Mouse (Mus musculus) frontal cortex, postnatal 14 days (tissue): ENCODE data around the gene D930048N14Rik.
"Not testable (repeated sequence)": the region's sequence is repeated elsewhere in the genome, so short reads cannot be mapped to it uniquely, and the experiment has no call there.

Experiments used
- DNase-seq, 2 experiments: peaks; one replicate each; pipeline ENCODE4 v3.0.0; 2022; ENCODE audit warnings: low spot score in 2 of 2

D930048N14Rik gene

DNA sequence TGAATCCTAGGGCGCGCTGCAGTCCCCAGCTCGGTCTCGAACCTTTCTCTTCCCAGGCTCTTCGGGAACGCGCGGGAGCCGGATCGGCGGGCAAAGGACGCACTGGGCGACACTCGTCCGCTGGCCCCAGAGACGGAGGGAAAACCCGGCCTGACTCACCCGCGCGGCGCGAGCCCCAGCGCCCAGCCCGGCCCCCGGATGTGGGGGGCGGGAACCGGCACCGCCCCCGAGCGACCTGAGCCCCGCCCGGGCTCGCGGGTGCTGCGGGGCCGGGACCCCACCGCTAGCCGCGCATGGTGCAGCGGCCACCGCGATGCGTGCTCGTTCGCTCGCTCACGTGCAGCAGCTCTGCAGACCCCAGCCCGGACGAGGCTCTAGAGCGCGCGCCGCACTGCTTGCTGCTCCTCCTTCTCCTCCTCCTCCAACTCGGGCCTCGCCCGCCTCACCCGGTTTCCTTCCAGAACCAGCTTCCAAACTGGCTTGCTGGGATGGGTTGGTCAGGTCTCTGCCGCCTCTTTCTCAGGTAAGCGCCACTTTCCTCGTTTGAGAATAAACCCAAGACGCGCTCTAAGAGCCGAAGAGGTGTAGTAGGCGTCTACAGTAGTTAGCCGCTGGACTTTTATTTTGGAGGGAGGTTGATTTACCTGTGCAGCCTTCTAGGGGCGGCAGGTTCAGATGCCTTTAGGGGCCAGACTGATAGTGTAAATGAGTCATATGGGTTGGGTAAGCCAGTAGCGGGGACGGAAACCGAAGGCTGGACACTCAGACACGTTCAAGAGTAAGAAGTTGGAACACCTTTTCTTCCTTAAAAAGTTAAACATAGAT lies at the start of gene D930048N14Rik, which contains the start of gene N4bp3:
Gene D930048N14Rik, plus strand, starts transcription at position 264 of the 825 bp plus-strand sequence.
Gene N4bp3, minus strand, starts transcription at position 152 of the 825 bp plus-strand sequence.
- DNase-seq, result no peak

DNA sequence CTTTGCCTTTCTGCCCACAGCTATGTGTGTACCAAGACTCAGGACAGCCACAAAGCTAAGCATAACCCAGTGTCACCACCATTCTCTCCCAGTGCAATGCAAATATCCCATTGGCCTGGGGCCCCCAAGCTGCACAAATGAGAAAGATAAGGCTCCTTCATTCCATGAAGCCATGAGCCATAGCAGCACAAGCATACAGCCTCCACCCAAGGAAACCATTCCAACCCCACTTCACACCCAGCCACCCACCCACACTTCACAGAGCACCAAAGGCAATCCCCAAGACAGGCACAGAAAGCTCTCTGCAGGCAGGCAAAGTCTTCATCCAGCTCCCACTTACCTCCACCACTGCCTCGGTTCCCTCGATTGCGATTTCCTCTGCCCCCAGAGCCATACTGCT lies 48.5 kb upstream of the D930048N14Rik start:
- no peak for DNase-seq

DNA sequence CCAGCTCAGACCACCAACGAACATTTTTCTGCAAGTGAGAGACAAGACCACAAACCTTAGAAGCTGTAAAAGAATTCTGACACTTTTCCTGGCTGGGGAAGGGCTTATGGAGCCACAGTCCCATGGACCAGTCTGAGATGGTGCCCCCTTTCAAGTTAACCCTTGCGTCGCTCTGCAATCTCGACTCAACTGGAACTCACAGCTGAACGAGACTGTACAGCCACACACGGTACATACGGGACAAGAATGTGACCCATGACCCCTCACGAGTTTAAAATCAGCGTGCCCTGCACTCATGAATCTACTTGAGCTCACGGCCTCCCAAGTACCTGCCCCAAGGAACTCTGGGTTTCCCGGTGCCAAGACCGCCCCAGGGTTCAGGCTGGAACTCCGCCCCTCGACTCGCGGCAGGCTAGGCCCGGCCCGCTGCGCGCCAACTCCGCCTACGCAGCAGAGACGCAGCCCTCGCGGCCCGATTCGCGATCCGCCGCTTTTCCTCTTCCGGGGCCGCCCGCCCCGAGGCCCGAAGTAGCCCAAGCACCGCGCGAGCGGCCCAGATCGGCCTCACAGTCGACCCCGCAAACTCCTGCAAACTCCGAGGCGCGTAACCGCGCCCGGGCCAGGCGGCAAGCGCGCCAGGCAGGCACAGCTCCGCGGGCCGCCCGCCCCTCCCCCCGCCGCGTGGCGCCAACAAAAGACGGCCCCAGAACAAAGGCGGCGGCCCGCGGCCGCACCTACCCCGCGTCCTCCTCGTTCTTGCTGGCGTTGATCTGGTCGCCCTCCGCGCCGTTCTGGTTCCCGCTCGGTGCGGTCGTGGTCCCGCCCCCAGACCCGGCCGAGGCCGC lies 44.9 kb upstream of the D930048N14Rik start:
- peak; percentile 66 to 67 for DNase-seq

DNA sequence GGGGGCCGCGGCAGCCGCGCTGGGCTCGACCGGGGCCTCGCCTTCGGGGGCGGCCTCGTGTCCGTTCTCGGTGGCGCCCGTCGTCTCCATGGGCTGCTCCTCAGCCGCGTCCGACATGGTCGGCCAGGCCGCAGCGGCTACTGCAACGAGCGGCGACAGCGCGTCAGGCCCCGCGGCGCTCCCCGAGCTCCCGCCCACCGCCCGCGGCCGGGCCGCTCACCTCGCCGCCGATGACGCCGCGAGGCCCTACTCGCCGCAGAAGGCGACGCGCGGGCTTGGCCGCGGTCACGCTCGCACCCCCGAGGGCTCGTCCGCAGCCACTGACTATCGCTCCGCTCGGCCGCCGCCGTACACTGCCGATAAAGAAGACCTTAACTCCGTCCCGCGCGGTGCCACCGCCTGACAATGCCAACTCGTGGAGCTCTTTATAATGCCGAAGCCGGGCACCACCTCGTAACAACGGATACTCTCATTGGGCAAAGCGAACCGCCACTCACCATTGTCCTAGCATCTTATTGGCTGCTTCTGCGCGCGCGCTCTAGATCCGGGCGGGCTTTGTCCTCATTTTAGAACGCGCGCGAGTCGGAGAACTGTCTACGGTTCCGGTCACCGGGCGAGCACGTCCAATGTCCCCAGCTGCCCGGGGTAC lies 44.2 kb upstream of the D930048N14Rik start, which contains the start of gene Hnrnpab:
Gene Hnrnpab, minus strand, starts transcription at position 401 of the 649 bp plus-strand sequence.
- peak; percentile 97 to 98 for DNase-seq

DNA sequence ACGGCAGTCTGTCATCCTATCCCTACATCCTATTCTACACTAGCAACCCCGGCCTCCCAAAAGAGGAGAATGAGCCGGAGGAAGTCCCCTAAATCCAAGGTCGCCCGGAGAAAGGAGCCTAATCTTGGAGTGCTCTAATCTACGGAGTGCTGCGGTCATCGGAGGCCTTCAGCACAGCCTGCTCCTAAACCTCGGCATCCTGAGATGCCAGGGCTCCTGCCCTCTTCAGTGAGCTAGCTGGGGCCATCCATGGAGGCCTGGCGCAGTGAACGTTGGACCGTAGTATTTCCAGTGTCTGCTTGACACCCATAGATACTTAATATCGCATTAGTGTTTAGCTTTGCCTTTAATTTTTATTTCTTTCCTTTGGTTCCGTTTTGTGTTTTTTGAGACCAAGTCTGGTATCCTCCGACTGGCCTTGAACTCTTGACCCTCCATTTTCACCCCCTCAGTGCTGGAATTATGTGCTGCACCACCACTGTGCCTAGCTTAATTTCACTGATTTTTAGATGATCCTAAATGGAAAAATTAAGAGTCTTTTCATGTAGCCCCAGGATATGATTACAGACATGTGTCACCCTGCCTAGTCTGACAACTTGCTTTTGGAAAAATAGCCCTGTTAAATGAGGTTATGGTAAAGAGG lies 43.5 kb upstream of the D930048N14Rik start:
- DNase-seq, result no peak

DNA sequence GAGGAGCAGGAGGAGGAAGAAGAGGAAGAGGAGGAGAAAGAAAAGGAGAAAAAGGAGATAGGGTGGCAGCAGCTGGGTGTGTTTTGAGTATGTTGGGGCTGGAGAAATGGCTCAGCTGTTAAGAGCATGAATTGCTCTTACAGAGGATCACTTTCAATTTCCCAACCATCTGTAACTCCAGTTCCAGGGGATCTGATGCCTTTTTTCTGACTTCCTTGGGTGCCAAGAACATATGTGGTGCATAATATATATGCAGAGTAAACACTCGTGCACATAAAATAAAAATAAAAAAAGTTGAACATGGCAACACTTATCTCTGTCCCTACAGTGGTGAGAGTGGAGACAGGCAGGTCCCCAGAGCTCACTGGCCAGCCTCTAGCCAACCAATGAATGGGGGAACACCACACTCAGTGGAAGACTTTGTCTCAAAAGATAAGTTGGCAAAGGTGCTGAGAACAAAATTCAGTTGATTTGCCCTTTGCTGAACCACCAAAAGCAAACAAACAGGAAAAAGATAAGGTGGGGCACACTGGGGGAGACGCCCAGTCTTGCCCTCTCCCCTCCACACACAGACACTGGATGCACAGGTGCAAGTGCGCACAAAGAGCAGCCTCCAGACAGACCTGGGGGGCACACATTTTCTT lies 41.4 kb upstream of the D930048N14Rik start:
- no peak for DNase-seq

DNA sequence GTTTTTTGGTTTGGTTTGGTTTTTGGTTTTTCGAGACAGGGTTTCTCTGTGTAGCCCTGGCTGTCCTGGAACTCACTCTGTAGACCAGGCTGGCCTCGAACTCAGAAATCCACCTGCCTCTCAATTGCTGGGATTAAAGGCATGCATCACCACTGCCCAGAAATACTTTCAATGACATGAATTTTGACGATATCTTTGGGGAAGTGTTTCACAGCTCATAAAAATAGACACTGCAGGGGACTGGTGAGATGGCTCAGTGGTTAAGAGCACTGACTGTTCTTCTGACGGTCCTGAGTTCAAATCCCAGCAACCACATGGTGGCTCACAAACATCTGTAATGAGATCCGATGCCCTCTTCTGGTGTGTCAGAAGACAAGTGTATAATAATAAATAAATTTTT lies 40.8 kb upstream of the D930048N14Rik start:
- DNase-seq, result not testable (repeated sequence)

DNA sequence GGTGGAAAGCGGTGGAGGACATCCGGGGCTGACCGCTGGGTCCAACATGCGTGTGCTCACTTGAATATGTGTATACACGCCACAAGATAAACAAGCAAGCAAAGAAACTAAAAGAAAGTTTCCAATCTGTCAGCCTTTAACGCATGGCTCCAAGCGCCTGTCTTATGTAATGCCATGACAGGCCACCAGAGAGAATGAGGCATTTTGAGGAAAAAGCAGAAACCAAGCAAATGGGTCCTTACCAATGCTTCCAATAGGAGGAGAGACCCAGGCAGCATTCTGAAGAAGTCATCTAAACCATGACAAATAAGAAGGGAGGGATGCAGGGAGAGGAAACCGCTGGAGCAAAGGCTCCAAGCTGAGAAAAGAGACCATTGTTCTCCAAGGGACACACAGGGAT lies 36.5 kb upstream of the D930048N14Rik start:
- DNase-seq, result no peak

DNA sequence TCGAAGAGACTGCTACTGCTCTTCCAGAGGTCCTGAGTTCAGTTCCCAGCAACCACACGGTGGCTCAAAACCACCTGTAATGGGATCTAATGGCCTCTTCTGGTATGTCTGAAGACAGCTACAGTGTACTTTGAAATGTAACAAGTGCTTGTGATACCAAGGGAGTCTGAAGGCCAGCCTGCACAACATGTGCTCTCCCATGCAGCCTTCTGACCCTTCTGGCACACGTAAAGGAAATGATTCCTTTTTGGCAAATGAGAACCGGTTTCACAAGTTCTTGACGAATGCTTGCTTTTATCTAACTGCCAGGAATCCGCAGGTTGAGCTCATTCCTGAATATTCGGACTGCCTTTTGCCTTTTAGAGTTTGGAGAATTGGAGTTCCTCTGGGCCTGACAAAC lies 35.6 kb upstream of the D930048N14Rik start:
- no peak for DNase-seq

DNA sequence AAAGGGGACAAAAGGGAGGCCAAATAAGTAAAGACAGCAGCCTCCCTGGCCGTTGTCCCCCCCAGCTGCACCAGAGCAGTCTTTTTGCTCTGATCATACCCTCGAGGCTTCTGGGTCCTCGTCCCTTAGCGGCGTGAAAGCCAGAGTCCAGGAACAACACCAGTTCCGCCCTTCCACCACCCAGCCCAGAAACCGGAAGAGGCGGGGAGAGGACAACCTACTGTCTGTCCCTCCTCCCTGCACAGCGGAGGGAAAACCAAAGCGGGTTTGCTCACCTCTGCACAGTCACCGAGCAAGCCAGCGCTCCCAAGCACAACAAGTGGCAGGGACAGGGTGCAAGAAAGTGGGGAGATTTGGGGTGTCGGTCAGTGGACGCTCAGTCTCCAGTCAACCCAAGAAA lies 35.2 kb upstream of the D930048N14Rik start:
- no peak for DNase-seq

DNA sequence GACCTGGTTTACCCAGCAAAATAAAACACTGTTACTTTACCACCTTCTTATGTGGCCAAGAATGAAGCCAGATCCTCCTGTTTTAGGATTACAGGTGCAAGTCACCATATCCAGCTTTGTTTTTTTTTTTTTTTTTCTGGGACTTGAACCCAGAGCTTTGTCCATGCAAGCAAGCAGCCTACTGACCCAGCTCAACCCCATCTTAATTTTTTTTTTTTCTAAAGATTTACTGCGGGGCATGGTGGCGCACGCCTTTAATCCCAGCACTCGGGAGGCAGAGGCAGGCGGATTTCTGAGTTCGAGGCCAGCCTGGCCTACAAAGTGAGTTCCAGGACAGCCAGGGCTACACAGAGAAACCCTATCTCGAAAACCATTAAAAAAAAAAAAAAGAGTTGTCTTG lies 34.6 kb upstream of the D930048N14Rik start:
- DNase-seq, result not testable (repeated sequence)

DNA sequence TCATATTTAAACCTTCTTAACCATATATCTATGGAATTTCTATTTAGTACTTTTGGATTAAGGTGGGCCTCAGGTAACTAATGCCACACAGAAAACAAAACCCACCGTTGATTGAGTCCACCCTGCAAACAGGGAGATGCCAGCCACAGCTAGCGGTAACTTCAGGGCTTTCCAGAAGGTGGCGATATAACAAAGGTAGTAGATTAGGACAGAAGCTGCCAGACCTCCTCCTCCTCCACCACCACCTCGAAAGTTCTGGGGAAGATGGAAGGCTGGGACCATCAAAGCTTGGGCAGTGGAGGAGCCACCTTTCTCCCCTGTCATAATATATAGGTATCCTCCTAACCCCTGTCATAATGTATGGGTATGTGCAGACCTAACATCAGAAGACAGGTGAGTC lies 33.1 kb upstream of the D930048N14Rik start:
- DNase-seq, result peak in 1 of 2 experiments; percentile 65

DNA sequence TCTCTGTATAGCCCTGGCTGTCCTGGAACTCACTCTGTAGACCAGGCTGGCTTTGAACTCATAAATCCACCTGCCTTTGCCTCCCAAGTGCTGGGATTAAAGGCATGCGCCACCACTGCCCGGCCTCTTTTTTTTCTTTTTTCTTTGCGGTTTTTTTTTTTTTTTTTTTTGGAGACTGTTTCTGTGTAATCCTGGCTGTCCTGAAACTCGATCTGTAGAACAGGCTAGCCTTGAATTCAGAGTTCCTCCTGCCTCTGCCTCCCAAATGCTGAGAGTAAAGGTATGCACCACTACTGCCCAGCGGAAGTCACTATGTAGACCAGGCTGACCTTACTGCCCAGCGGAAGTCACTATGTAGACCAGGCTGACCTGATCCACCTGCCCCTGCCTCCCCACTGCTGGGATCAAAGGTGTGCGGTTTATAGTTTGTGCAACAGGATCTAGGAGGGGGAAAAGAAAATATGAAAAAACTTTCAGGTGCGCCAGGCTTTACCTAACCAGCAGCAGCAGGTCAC lies 31.8 kb upstream of the D930048N14Rik start:
- no peak for DNase-seq

DNA sequence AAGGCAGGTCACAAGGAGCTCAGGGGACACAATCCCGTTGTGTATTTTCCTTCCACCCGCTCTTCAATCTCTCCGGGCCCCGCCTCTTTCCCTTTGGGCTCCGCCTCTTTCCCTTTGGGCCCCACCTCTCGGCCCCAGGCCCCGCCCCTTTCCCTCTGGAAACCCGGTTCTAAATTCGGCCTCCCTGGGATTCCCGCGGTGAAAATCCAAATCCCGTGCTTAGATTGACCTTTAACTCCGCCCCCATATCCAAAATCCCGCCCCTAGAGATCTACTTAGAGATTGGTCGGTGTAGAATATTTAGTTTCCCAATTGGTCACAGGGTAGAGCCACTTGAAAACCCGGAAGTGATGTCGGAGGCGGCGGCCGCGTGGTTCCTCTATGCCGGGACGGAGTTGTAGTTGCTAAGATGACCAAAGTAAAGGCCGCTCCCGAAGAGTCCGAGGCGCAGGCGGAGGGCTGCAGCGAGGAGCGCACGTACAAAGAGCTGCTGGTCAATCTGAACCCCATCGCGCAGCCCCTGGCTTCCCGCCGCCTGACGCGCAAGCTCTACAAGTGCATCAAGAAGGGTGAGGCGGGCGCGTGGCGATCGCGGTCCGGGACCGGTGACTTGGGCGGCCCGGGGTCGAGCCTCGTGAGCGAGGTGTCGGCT lies 31.2 kb upstream of the D930048N14Rik start, which contains the start of gene Nhp2:
Gene Nhp2, plus strand, starts transcription at position 327 of the 652 bp plus-strand sequence.
- peak; percentile 92 to 93 for DNase-seq

DNA sequence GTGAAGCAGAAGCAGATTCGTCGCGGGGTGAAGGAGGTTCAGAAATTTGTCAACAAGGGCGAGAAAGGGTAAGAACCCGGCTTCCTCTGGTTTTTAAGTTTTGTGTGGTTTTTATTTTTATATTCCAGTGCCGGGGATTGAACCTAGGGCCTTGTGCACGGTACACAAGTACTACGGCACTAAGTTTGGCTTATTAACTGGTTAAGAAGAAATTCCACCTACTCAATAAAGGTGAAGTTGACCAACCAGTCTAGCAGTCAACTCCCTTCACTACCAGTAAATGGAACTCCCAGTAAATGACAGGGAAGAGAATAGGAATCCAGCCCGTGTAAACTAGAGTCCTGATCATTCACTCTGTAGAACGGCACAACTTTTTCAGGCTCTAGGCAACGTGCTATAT lies 30.7 kb upstream of the D930048N14Rik start:
- DNase-seq, result no peak

DNA sequence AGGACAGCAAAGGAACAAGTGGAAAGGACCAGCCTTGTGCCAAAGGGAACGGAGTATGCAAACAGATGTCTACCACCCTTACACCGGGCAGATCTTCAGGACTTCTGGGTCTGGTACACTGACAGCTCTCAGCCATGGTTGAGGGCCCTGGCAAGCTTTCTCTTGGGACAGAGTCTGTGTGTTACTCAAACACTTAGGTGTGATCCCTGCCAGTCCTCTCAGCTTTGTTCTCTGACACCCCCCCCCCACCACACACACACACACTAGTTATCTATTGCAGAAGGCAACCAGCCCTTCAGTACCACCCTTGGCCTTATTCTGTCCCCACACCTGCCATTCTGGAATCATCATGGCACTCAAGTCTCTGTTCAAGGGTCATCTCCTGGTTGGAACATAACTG lies 29.0 kb upstream of the D930048N14Rik start:
- no peak for DNase-seq

DNA sequence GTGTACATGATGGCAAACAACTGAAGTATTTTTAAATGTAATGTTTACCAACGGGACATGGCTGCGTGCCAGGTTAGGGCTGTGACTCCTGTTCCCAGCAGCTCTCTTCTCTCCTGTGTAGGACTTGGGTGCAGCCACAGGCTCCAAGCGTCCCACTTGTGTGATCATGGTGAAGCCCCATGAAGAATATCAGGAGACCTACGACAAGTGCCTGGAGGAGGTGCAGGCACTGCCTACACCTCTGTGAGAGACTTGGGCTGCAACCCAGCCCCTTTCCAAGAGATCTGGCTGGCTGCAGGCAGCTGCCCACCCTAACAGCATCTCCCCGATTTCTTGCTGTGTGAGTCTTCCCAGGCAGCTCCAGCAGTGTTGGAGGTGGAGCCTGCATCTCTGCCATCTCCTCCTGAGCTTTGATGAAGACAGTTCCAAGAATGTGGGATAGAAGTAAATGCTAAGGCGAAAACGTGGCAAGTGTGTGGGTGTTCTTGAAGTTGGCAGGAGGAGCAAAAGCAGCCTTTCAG lies 27.7 kb upstream of the D930048N14Rik start:
- peak; percentile 54 to 70 for DNase-seq

DNA sequence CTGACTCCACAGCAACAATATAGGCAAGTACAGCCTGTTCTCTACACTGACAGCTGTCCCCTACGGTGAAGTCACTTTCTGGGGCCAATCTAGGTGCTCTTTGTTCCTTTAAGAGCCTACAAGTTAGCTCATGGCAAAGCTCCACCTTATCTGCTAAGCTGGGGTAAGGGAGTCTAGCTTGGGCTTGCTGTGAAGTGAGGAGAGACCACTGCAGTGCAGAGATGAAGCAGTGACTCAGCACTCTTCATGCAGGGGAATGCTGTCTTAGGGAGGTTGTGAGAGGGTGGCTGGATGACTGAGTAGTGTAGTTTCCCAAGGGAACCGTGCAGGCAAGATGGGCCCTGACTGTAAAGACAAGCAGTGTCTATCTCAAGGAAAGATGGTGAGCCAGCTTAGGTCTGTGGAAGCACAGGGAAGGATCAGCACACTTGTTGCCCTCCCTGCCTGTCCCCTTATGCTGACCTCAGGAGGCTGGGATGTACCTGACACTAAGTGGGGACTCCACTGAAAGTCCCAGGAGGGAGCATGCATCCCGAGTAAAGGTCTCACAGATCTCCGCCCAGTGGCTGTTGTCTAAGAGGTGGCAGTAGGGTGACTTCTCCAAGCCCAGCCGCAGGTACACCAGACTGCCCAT lies 25.4 kb upstream of the D930048N14Rik start:
- DNase-seq, result no peak

DNA sequence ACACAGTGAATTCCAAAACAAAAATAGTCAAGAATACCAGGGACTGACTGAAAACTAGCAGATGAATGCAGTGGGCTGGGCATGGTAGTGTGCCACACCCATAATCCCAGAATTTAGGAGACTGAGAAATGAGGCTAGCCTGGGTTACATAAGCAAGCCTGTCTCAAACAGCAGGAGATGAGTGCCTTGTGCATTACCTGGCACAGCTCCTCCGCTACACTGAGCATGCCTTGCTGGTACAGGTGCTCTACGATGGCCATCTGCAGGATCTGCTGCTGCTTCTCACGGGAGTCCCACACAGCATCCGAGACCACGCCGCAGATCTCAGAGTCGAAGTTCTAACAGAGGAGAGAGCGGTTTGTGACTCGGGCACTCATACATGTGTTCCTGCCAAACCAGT lies 23.3 kb upstream of the D930048N14Rik start:
- DNase-seq, result no peak
